Mouse (Mus musculus) C2C12 (cell line): ENCODE measurements around the gene Stxbp2.

ENCODE experiments used
- CTCF ChIP-seq: IDR thresholded peaks from one replicate; pipeline ENCODE4 v1.5.1; 2011; ENCODE audit not compliant: control insufficient read depth, insufficient read depth, insufficient read length
- MYOD1 ChIP-seq: IDR thresholded peaks from one replicate; pipeline ENCODE4 v1.6.1; 2011; ENCODE audit warnings: low read depth; ENCODE audit not compliant: control insufficient read depth, insufficient read length
- MYOG ChIP-seq: IDR thresholded peaks from one replicate; pipeline ENCODE4 v1.6.1; 2011; ENCODE audit not compliant: control insufficient read depth, insufficient read length; ENCODE audit errors: extremely low read depth

DNA sequence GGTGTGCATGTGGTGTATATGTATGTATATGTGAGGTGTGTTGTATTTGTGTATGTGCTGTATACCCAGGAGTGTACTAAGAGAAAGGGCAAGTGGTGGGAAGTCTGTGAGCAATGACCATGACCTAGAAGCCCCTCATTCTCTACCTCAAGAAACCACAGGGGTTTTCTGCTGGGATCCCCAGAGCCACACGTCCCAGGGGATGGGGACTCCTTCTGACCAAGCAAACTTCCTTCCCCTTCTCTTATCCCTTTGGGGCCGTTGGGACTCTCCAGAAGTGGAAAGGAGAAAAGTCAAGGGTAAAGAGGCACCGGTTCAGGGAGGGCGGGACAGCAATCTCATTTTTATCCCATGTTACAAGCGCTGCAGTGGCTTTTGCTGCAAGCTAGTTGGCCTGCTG, 54.7 kb downstream of the Stxbp2 start:
- no peak for TF ChIP-seq CTCF
- no peak for TF ChIP-seq MYOG
- no peak for TF ChIP-seq MYOD1
